Mouse (Mus musculus): ENCODE results near the gene Tcaf3. TPM values are rescaled to one million over a fixed set of nuclear protein-coding genes. Genes with fewer than 3 reads are reported as not detected.

Gene Tcaf3
- total RNA-seq (2021): not detected
- long read RNA-seq, experiment 1: 0 reads
- long read RNA-seq, experiment 2: 0 reads

- intact Hi-C loops (cut with DNase I; ENCODE audit: low total_unique reads): no loop called here
These were observed at the start of gene Tcaf3 for GRCm38 (mm10) chr6:42597592-42597991. Gene Tcaf3 (minus strand): TSS chr6:42597692.

GRCm38 (mm10) chr6:42644912-42645549 lies 47.5 kb upstream of the Tcaf3 start, which contains the start of gene Tcaf2:
Gene Tcaf2 (minus strand): TSS chr6:42645254.
- intact Hi-C loops (cut with DNase I; ENCODE audit: low total_unique reads): no loop called here
- peak; percentile 89 for DNase-seq

More at GRCm38 (mm10) chr6:42597592-42597991, at the start of gene Tcaf3:
- DNase-seq: no peak

- intact Hi-C loops (cut with DNase I; ENCODE audit: low total_unique reads): no loop called here
- no peak for DNase-seq
These were observed 36.9 kb upstream of the Tcaf3 start for GRCm38 (mm10) chr6:42634393-42634792.

- intact Hi-C loops (cut with DNase I; ENCODE audit: low total_unique reads): no loop called here
These were observed 33.9 kb upstream of the Tcaf3 start for GRCm38 (mm10) chr6:42631395-42631794.

GRCm38 (mm10) chr6:42616904-42617303 lies 19.4 kb upstream of the Tcaf3 start:
- DNase-seq: no peak
- intact Hi-C loops (cut with DNase I; ENCODE audit: low total_unique reads): no loop called here

More at GRCm38 (mm10) chr6:42631395-42631794, 33.9 kb upstream of the Tcaf3 start:
- DNase-seq: no peak

- intact Hi-C loops (cut with DNase I; ENCODE audit: low total_unique reads): no loop called here
- DNase-seq: no peak
These were observed 14.7 kb upstream of the Tcaf3 start for GRCm38 (mm10) chr6:42612218-42612617.

- intact Hi-C loops (cut with DNase I; ENCODE audit: low total_unique reads): no loop called here
- DNase-seq: no peak
These were observed 13.5 kb upstream of the Tcaf3 start for GRCm38 (mm10) chr6:42610954-42611522.

GRCm38 (mm10) chr6:42593138-42593882 lies 4.2 kb downstream of the Tcaf3 start:
- intact Hi-C loops (cut with DNase I; ENCODE audit: low total_unique reads): no loop called here
- DNase-seq: no peak

GRCm38 (mm10) chr6:42586569-42586968 lies 10.9 kb downstream of the Tcaf3 start:
- intact Hi-C loops (cut with DNase I; ENCODE audit: low total_unique reads): no loop called here
- no peak for DNase-seq

- intact Hi-C loops (cut with DNase I; ENCODE audit: low total_unique reads): loop anchor here (5.0 kb wide), 2 partner anchors 356 to 821 kb away; no protein-coding TSS in a partner anchor
- DNase-seq: peak; percentile 60
These were observed 14.0 kb downstream of the Tcaf3 start for GRCm38 (mm10) chr6:42583488-42583872.

- DNase-seq: no peak
- intact Hi-C loops (cut with DNase I; ENCODE audit: low total_unique reads): loop anchor here (5.0 kb wide), 2 partner anchors 356 to 821 kb away; no protein-coding TSS in a partner anchor
These were observed 14.6 kb downstream of the Tcaf3 start for GRCm38 (mm10) chr6:42582741-42583487.

- intact Hi-C loops (cut with DNase I; ENCODE audit: low total_unique reads): no loop called here
These were observed 18.8 kb downstream of the Tcaf3 start for GRCm38 (mm10) chr6:42578678-42579077.

GRCm38 (mm10) chr6:42577433-42577832 lies 20.1 kb downstream of the Tcaf3 start:
- intact Hi-C loops (cut with DNase I; ENCODE audit: low total_unique reads): no loop called here
- DNase-seq: no peak

More at GRCm38 (mm10) chr6:42578678-42579077, 18.8 kb downstream of the Tcaf3 start:
- DNase-seq: no peak

GRCm38 (mm10) chr6:42568205-42568604 lies 29.3 kb downstream of the Tcaf3 start:
- DNase-seq: no peak
- intact Hi-C loops (cut with DNase I; ENCODE audit: low total_unique reads): no loop called here

- intact Hi-C loops (cut with DNase I; ENCODE audit: low total_unique reads): no loop called here
These were observed 31.4 kb downstream of the Tcaf3 start for GRCm38 (mm10) chr6:42566076-42566598.

GRCm38 (mm10) chr6:42562280-42562679 lies 35.2 kb downstream of the Tcaf3 start:
- intact Hi-C loops (cut with DNase I; ENCODE audit: low total_unique reads): no loop called here
- DNase-seq: no peak

More at GRCm38 (mm10) chr6:42566076-42566598, 31.4 kb downstream of the Tcaf3 start:
- no peak for DNase-seq

GRCm38 (mm10) chr6:42560885-42561284 lies 36.6 kb downstream of the Tcaf3 start:
- intact Hi-C loops (cut with DNase I; ENCODE audit: low total_unique reads): no loop called here
- DNase-seq: no peak

- intact Hi-C loops (cut with DNase I; ENCODE audit: low total_unique reads): no loop called here
- DNase-seq: no peak
These were observed 38.9 kb downstream of the Tcaf3 start for GRCm38 (mm10) chr6:42558641-42559040.

GRCm38 (mm10) chr6:42547461-42547860 lies 50.0 kb downstream of the Tcaf3 start, which contains the start of gene Olfr455:
Gene Olfr455 (minus strand): TSS chr6:42547587.
- intact Hi-C loops (cut with DNase I; ENCODE audit: low total_unique reads): no loop called here

More at GRCm38 (mm10) chr6:42547461-42547860, 50.0 kb downstream of the Tcaf3 start, which contains the start of gene Olfr455:
- no peak for DNase-seq

Data from gastrocnemius, postnatal 14 days (tissue).